Mouse (Mus musculus): ENCODE data around the gene Nipsnap3b.

Gene Nipsnap3b

DNA sequence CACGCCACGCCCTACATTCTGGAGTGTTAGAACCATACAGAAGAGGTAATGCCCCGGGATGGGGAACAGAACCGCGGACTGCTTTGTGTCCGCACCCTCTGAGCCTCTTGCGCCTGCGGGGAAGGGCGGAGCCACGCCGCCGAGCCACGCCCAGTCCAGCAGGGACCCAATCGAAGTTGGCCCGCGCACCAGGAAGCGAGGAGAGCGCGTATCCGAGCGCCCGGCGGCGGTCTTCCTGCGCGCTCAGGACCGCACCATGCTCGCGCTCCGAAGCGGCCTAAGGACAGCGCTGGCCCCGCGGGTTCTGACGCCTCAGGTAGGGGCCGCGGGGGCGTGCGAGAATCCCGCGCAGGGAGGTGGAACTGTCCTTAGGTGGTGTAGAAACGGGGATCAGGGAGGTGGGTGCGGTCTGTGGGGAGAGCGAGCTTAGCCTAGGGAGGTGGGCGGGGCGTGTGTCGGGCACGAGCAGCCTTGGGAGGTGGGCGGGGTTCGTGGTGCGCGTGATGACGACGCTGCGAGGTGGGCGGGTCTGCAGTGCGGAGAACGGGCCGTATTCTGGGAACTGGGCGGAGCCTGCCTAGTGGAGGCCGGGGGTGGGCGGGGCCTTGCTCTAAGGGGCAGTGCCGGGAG lies at the start of gene Nipsnap3b:
Gene Nipsnap3b (plus strand): TSS at position 149 of the 630 bp plus-strand sequence.
- peak; percentile 85 for DNase-seq (ENCODE audit: low spot score)

DNA sequence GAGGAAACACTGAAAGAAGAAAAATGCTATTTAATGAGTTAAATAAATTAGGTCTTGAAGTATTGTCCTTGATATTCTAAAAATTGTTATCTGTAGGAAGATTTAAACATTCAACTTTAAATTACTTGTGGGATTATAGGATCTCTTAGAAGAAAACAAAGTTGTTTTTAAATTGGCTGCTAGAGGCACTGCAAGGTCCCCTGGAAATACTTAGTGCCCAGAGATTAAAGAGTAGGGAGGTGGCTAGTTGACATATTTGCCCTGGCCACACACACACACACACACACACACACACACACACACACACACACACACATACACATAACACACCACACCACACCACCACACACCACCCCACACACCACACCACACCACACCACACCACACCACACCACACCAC lies 47.4 kb upstream of the Nipsnap3b start, which contains the start of gene Olfr270:
Gene Olfr270 (plus strand): TSS at position 301 of the 400 bp plus-strand sequence.
- no peak for DNase-seq (ENCODE audit: low spot score)

DNA sequence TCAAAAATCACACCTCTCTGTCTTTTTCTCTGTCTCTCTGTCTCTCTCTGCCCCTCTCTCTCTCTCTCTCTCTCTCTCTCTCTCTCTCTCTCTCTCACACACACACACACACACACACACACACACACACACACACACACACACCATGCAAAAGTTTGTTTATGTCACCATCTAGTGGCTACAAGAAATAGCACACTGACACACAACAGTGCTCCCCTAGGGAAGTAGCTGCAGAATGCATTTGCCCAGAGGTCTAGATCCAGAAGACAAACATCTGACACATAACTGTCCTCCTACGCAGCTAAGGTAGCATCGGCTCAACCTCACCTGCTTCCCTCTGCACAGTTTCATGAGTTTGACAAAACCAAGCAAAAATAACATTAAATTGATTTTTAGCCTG lies 26.5 kb upstream of the Nipsnap3b start:
- DNase-seq (ENCODE audit: low spot score) = peak; percentile 2

DNA sequence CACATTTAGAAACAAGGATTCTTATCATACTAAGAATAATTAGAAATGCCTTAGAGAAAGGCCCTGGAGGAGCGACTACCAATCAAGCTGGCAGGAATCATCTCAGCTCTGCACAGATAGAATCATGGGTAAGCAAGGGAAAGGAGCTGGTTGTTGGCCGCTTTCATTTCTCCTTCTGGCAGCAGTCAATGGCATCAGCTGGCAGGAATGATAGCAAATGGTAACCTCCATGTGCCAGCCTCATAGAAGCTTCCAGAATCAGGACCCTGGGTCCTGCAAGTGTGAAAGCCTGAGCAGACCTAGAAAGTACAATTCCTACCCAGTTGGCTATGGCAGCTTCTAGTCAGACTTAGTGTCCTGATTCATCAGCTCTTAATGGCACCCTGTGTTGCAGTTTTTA lies 25.4 kb upstream of the Nipsnap3b start:
- no peak for DNase-seq (ENCODE audit: low spot score)

DNA sequence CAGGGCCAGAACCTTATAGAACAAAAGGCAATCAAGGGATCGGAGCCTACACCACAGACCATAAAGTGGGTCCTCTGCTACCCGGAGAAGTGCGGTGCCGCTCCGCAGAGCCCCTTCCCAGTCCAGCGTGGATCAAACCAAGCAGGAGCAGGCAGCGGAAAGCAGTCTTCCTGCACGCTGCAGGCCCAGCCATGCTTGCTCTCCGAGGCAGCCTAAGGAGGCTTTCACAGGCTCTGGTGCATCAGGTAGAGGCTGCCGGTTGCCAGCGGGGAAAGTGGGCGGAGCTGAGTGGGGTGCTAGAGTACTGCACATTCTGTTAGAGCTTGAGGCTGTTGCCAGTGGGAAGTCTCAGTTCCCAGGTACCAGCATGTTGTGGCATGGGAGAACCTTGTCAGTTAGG lies 22.4 kb upstream of the Nipsnap3b start, which contains the start of gene Nipsnap3a:
Gene Nipsnap3a (plus strand): TSS at position 25 of the 400 bp plus-strand sequence.
- no peak for DNase-seq (ENCODE audit: low spot score)

DNA sequence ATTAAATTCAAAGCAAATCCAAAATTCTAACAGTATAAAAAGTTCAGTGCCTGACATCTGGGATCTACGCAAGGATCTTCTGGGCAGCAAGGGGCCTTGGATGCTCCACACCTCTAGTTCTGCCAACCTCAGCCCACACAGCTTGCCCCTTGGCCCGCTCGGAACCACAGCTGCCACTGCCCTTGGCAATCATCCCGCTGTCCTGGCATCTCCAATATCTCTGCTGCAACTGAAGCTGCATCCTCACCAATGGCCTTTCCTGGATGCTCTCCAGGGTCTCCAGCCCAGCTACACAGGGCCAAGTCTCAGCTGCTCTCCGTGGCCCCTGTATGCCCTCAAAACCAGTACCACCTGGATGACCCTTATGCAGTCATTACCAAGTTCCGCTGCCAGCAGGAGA lies 12.2 kb upstream of the Nipsnap3b start:
- no peak for DNase-seq (ENCODE audit: low spot score)

DNA sequence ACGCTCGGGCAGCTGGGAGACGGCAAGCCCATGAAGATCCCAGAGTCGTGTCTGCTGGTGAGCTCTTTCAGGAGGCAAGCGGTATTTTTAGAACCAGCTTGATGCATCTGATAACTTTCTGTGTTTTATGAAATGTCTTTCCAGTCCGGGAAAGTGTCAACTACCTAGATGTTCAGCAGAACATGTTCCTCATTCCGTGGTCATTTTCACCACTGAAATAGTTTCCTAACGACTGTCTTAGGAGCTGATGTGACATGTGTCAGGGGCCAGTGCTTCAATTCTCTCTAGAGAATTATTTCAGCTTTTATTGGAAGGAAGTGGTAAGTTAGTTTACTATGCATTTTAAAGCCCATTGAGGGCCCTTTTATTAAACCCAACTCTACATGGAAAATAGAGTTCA lies 11.5 kb upstream of the Nipsnap3b start:
- DNase-seq (ENCODE audit: low spot score) = no peak

DNA sequence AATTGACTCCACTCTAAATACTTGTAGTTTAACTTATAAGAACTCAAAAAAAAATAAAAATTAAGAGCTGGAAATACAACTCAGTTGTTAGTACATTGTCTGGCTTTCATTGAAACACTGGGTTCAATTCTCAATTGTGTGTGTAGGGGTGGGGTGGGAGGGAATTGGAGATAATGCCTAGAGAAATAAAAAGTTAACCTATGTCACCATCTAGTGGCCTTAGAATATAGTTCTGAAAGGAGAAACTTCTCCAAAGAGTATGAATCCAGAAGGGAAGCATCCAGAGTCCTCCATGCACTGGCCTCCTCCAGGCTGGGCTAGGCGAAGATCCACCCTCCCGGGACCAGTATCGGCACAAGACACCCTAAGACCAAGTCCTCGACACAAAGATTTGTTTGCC lies 2.5 kb upstream of the Nipsnap3b start:
- DNase-seq (ENCODE audit: low spot score) = no peak

DNA sequence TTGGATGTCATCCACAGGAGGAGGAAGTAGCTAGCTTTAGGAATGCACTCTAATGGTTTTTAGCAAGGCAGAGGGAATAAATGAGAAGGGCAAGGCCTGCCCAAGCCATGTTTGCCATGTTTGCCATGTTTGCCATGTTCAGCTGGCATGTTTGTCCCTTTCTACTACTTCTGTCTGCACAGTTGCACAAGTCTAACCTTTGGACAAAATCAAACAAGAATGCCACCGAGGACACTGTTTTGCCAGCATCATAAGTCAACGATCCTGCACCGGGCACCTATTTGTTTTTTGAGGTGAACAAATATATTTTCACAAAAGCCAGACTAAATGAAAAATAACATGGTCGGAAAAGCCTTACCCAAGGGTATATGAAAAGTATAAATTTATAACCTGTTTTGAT lies 1.8 kb upstream of the Nipsnap3b start:
- no peak for DNase-seq (ENCODE audit: low spot score)

DNA sequence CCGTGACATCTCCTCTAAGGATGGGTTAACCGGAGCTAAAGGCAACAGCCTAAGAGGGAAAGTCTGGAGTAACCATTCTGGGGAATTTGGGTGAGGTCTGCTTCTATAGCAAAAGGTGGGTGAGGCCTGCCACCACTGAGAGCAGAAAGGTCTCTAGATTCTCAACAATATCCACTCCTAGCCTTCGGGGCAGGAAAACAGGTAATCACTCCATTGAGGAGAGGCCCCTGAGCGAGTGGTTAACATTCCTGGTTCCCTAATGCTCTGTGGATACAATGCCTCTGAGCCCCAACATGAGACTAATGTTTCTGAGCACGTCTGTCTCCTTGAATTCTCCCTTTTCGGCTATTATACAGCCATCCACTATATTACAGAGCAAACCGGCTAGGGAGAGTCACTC lies 2.7 kb downstream of the Nipsnap3b start:
- DNase-seq (ENCODE audit: low spot score) = no peak

DNA sequence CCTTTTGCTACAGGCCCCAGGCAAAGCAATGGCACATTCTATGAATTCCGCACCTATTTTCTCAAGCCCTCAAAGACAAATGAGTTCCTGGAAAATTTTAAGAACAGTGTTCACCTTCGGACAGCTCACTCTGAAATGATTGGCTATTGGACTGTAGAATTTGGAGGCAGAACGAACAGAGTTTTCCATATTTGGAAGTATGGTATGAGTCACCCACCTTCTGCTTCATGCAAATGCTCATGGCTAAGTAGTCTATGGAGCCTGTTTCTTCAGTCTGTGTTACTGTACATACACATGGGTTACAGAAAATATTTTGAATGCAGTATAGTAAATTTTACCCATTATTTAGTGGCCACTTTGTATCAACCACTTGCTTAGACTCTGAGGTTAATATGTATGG lies 3.3 kb downstream of the Nipsnap3b start:
- DNase-seq (ENCODE audit: low spot score) = no peak

DNA sequence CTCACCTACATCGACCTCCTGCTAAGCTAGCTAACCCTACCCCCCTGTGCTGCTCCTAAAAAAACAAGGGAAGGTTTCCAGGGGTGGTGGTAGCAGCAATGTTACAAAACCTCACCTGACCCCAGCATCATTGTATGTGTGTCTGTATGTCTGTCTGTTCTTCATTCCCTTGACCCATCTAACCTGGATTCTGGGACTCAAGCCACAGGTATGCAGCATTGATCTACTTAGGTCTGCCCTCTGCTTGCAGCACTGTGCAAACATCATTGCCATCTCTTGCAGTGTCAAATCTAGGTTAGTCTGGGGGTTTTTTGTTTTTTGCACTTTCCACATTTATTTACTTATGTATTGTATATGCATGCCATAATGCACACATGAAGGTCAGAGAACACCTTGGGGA lies 6.7 kb downstream of the Nipsnap3b start:
- DNase-seq (ENCODE audit: low spot score) = no peak

DNA sequence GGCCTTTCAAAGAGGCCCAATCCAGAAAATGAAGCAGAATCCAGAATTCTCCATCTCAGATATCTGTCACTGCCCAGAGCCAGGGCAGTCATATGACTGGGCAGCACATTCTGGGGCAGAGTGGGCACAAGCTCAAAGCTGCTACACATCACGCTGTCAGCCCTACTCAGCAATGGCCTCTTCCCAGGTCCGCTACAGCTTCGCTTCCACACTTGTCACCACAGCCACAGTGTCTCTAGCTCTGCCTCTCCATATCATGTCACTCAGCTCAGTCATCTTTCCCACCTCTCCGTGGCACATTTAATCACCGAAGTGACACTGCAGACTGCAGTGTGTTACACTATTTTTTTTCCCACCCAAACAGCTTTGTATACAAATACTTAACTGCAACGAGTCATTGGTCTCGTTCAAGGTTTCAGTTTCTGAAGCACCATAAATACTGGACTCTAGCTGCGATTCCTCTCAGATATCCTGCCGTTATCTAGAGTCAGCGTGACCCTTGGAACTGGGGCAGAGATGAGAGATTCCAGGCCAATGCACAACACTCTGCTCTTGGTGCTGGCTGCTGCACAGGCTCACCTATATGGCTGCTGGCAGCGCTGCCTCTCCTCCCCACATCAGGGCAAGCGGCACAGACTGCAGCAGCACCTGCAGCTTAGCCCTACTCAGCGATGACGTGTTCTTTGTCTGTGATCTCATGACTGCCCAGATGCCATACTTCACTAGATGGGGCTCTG lies 11.7 kb downstream of the Nipsnap3b start:
- DNase-seq (ENCODE audit: low spot score) = no peak

DNA sequence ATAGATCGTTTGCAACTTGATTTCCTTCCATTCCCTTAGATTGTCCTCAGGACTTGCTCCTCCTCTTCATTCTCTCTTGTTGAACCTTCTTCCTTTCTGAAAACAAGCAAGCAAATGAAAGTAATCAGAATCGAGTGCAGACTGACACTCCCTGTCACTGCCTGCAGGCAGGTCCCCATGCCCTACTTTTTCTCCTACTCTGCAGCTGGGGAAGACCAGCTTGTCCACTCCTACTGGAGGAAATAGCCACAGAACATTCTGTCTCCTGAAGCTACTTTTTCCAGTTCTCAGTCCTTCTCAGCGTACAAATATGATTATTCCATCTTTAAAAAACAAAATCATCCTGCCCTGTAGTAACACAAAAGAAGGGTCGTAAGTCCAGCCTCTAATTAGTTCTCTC lies 12.7 kb downstream of the Nipsnap3b start:
- DNase-seq (ENCODE audit: low spot score) = no peak

DNA sequence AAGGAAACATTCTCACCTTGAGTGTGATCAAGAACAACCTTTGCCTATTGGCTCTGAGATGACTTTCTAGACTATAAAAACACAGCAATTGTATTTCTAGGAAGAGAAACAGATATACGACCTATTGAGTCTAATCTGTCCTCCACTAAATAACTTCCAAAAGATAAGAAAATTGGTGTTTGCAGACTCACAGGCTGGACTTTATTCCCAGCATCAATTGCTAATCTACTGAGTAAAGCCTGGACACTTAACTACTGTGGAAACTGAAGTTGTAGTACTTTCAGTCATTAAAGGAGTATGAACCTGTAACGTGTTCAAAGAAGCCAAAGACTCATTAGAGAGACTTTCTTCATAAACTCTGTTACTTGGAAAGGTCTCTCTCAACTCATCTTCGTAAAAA lies 16.1 kb downstream of the Nipsnap3b start:
- no peak for DNase-seq (ENCODE audit: low spot score)

DNA sequence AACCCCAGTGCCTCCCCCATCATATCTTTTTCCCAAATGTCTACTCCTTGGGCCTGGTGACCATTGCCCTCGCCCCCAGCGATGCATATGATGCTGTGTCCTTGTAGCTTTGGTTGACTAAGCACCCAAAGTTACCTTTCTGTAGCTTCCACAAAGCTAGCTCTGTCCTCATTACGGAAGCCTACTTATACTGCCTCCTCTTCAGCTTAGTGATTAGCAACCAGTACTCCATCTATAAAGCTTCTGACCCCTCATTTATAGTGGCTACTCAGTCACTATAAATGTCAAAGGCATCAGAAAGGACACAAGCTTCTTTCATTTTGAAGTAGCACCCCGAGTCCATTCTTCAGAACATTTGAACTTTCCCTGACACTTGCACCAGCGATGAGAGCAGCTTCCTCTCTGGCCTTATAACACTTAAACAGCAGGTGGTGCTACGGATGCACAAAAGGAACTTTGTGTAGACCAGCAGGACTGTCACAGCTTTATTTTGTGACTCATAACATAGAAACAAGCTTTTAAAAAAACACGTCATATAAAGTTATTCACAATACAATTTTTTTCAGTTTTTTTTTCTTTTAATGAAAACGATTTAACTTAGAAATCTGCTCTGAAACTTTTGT lies 18.8 kb downstream of the Nipsnap3b start:
- no peak for DNase-seq (ENCODE audit: low spot score)

DNA sequence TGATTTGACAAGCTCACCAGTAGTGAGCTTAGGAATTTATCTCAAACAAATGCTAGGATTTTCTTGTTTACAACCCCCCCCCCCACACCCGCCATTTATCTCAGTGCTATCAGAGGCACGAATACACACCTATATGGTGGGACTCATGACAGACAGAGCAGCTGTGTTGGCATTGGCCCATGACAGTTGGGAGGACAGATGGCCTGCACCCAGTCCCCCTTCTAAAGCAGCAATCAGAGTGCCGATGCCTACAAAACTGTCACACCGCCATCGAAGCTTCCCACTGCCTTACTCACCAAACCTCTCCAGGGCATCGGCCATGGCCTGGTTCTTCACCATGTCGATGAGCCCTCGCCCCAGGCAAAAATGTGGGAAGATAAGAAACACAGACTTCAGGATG lies 32.1 kb downstream of the Nipsnap3b start:
- no peak for DNase-seq (ENCODE audit: low spot score)

DNA sequence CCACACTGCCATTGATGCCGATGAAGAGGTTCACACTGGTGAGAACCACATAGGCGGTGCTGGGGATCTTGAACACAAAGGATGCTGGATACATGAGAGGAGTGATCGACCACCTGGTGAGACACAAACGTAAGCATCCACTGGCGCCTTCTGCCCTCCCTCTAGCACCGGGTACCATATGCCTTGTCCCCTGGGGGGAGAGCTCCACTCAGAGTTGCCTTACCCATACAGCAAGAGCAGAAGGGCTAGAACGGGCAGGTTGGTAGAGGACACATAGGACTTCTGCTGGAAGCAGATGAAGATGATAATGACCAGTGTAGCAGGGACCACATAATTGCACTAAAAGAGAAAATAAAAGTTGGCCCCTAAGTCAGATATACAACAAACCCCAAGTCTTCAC lies 34.1 kb downstream of the Nipsnap3b start:
- no peak for DNase-seq (ENCODE audit: low spot score)

DNA sequence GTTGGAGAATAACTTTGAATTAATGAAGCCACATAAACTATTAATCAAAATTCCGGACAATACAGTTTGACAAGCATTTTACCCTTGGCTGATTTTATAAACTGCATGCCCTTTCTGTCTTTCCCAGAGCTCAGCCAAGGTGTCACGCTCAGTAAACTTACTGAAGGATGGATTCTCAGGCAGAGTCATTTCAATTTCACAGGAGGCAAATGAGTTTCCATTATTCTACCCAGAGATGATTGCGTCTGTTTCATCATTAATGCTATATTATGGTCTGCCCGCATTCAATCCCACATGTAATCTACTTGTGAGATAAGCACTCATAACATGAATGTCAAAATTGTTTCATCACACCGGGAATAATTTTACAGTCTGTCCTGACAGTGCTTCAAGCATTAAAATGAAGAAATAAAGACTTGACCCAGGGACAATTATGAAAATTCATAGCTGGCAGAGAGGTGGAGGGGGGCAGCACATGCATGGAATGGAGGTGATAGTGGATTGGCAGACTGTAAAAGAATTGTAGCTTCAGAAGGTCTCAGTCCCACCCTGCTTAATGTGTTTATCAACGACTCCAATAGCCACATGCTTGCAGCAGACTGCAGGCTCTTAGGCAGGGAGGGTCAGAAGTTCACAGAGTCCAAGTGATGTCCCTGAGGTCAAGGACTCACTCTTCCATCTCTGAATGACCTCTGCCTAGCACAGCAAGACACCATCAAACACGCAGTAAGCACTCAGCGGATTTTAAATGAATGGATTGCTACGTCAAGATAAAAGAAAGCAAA lies 34.8 kb downstream of the Nipsnap3b start:
- DNase-seq (ENCODE audit: low spot score) = no peak

DNA sequence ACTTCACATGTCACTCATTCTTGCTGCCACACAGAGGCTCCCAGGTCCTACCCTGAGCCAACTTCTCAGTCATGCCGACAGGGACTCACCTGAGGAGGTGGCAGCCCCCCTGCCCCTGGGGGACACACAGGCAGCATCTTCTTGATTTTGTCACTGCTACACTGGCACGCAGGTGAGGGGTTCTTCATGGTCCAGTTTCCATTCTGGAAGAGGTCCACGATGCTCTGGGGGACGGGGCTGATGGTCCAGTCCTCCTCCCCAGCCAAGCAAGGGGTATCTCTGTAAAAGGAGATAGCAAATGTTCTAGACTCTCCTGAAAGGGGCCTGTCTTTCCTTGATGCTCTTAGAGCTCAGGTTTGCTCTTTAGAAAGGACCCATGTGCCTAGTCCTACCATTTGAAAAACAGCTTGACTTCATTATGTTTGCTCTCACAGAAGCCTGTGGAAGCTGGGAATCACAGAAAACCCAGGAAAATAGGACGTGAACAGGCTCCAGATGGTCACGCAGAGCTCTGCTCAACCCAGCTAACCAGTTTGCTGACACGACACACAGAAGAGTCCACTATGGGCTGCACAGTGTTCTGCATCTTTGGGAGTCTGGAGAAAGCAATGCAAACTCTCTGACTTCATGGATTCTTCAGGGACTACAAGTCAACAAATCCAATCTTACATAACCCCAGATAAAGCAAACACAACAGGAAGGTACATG lies 50.8 kb downstream of the Nipsnap3b start:
- no peak for DNase-seq (ENCODE audit: low spot score)

Measured in layer of hippocampus, adult 9-10 months (tissue).